Mouse (Mus musculus): Measurements from ENCODE around the gene Ccnk.

GRCm38 (mm10) chr12:108204978-108205377, 25.6 kb downstream of the Ccnk start:
- TF ChIP-seq E2F4 (IDR thresholded peaks at IDR 0.05; ENCODE audit: insufficient read depth) = no peak
- TF ChIP-seq POLR2A (IDR thresholded peaks at IDR 0.05; ENCODE audit: insufficient read length, low read depth) = no peak
- no peak for TF ChIP-seq MAX (IDR thresholded peaks at IDR 0.05; ENCODE audit: low read depth)
- no peak for TF ChIP-seq USF1 (IDR thresholded peaks at IDR 0.05; ENCODE audit: low read depth)

All from myocyte (in vitro differentiated cells).